Mouse (Mus musculus) megakaryocyte, embryonic 14.5 days (primary cell): Measurements from ENCODE around the gene Itga7.

ENCODE experiments used
- FLI1 ChIP-seq: IDR thresholded peaks from 2 replicates; pipeline ENCODE4 v1.6.1; 2012; ENCODE audit warnings: low read length, inconsistent platforms, mixed read lengths
- GATA1 ChIP-seq: IDR thresholded peaks from 3 replicates; pipeline ENCODE4 v1.6.1; 2012; ENCODE audit warnings: mixed read lengths, low read length, inconsistent platforms, borderline replicate concordance

- no peak for TF ChIP-seq GATA1
- no peak for TF ChIP-seq FLI1
These were observed 37.5 kb upstream of the Itga7 start for GRCm38 (mm10) chr10:128895952-128896693.
